Mouse (Mus musculus): ENCODE measurements at regions not wholly inside any gene's neighbourhood (a gene's known extent, or its start where the extent isn't known, plus 50 kb on each side); places are given as distances from the start of the nearest gene placed in this dataset.

GRCm38 (mm10) chr8:79515282-79515783, 116.0 kb upstream of the Smad1 start:
- TF ChIP-seq CTCF (IDR thresholded peaks at IDR 0.05; ENCODE audit: low read depth) (no peak), EP300 (IDR thresholded peaks at IDR 0.05; ENCODE audit: low read depth) (no peak)
